Mouse (Mus musculus) kidney, postnatal 25 days (tissue): ENCODE measurements around the gene Psmd13.

Experiments used
- DNase-seq, 2 experiments: peaks; one replicate each; pipeline ENCODE4 v3.0.0; 2021; ENCODE audit warnings: mixed read lengths in 2 of 2

Gene Psmd13

GRCm38 (mm10) chr7:140946311-140946710 lies 64.5 kb downstream of the Psmd13 start:
- DNase-seq = peak in 1 of 2 experiments; percentile 37

- peak in 1 of 2 experiments; percentile 44 for DNase-seq
Measured at GRCm38 (mm10) chr7:140946980-140947379, 65.2 kb downstream of the Psmd13 start.

- DNase-seq = peak in 1 of 2 experiments; percentile 51
Measured at GRCm38 (mm10) chr7:140948161-140948560, 66.4 kb downstream of the Psmd13 start.
